Mouse (Mus musculus) C2C12 (cell line): ENCODE measurements at regions not wholly inside any gene's neighbourhood (a gene's known extent, or its start where the extent isn't known, plus 50 kb on each side); places are given as distances from the start of the nearest gene placed in this dataset.

Source experiments
- H3K27me3 ChIP-seq: one replicate; pipeline ENCODE4 v1.6.1; 2011; ENCODE audit not compliant: control insufficient read depth, insufficient read depth, insufficient read length
- H3K36me3 ChIP-seq: one replicate; pipeline ENCODE4 v1.6.1; 2011; ENCODE audit not compliant: control insufficient read depth, insufficient read depth
- H3K4me3 ChIP-seq: one replicate; pipeline ENCODE4 v1.5.1; 2011; ENCODE audit warnings: mild to moderate bottlenecking, control low read depth; ENCODE audit not compliant: poor library complexity, insufficient read depth, severe bottlenecking
- H3K79me2 ChIP-seq: one replicate; pipeline ENCODE4 v1.6.1; 2011; ENCODE audit not compliant: control insufficient read depth, insufficient read depth
- H3K79me3 ChIP-seq: one replicate; pipeline ENCODE4 v1.6.1; 2011; ENCODE audit warnings: low read depth, control low read depth
- H3ac ChIP-seq: one replicate; pipeline ENCODE3; 2011; ENCODE audit warnings: low read depth; ENCODE audit not compliant: control insufficient read depth, insufficient read length
- CEBPB ChIP-seq: IDR thresholded peaks from one replicate; pipeline ENCODE4 v1.6.1; 2011; ENCODE audit warnings: low read depth, mild to moderate bottlenecking, control low read depth, moderate library complexity
- CTCF ChIP-seq: IDR thresholded peaks from one replicate; pipeline ENCODE4 v1.5.1; 2011; ENCODE audit not compliant: control insufficient read depth, insufficient read depth, insufficient read length
- FOSL1 ChIP-seq: IDR thresholded peaks from one replicate; pipeline ENCODE4 v1.8.0; 2011; ENCODE audit warnings: mild to moderate bottlenecking, low read length; ENCODE audit not compliant: poor library complexity, insufficient read depth, severe bottlenecking
- MAX ChIP-seq: IDR thresholded peaks from one replicate; pipeline ENCODE4 v1.6.1; 2011; ENCODE audit warnings: mild to moderate bottlenecking, control low read depth
- MYOD1 ChIP-seq: IDR thresholded peaks from one replicate; pipeline ENCODE4 v1.6.1; 2011; ENCODE audit warnings: low read depth; ENCODE audit not compliant: control insufficient read depth, insufficient read length
- MYOG ChIP-seq: IDR thresholded peaks from one replicate; pipeline ENCODE4 v1.6.1; 2011; ENCODE audit not compliant: control insufficient read depth, insufficient read length; ENCODE audit errors: extremely low read depth
- USF1 ChIP-seq: IDR thresholded peaks from one replicate; pipeline ENCODE4 v1.6.1; 2011; ENCODE audit warnings: low read depth, mild to moderate bottlenecking, control low read depth, moderate library complexity

DNA sequence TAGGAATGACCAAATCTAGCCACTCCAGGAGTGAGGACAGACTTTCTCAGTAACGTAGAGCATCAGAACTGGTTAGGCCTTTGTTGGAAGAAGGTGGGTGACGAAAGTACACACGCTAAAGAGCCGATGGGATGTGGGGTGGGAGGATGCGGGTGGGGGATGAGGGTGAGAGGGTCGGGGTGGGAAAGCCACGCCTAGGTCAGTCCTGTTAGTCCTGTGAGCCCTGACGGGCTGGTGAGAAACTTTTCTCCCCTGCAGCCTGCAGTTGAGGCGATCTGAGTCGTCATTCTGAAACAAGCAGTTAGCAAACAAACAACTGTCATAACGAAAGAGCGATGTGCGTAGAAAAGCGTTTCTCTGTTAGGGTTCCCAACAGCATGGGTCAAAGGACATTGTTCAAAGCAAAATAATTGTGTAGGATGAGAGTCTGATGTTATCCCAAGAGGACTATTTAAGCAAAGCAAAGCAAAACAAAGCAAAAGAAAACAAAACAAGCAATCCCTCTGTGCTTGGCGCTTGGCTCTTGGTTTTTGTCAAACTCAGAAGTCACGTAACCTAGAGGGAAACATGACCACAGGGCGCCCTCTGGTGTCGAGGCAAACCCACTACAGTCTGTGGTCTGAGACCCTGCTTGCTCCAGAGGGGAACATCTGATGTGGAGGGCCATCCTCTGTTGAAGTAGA, 240.2 kb upstream of the Cxcr4 start:
- no peak overlapping the region for H3K4me3 ChIP-seq
- TF ChIP-seq MYOD1 (no peak), CTCF (peak; percentile 86)
- no peaks in the 10 kb centered on the region for H3K36me3 ChIP-seq
- H3K79me2 ChIP-seq: no peaks in the 10 kb centered on the region
- H3K27me3 ChIP-seq: no peaks in the 10 kb centered on the region
- no peak overlapping the region for H3ac ChIP-seq
- no peaks in the 10 kb centered on the region for H3K79me3 ChIP-seq

DNA sequence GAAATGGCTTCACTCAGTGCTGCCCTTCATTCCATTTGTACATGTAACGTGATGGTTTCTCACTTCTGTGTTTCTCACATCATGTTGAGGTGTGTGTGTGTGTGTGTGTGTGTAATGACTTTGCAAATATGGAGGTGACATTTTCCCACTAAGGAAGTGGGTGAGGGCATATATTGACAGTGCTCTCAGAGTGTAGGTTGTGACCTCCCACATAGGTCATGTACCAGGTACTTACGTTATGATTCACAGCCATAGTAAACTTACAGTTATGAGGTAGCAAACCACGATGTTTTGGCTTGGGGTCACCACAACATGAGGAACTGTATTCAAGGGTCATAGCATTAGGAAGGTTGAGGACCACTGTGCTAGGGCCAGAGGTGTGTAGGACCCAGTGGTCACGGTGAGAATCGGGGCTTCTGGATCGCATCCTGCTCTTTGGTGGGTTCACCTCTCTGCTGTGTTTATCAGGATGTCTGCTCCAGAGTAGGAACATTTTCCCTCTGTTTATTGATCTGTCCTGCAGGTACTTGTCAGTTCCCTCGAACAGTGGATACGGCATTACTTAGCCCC, 238.7 kb upstream of the Cxcr4 start:
- Histone ChIP-seq H3ac (no peak overlapping the region), H3K79me2 (no peaks in the 10 kb centered on the region), H3K27me3 (no peaks in the 10 kb centered on the region)

DNA sequence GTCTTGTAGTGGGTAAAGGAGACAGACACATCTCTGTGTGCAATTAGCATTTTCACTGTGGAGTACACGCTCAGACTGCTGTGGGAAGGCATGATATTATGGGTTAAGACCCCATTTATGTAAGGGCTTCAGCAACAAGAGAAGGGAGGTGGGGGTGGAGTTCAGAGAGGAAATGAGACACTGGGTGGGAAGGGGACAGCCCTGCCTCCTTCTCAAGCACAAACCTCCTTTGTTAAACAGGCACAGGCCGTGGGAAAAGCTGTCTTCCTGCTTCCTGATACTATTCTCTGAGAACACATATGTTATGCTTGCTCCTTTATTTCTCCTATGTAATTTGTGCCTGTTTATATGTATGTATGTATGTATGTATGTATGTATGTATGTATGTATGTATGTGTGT, 237.4 kb upstream of the Cxcr4 start:
- TF ChIP-seq FOSL1 (no peak), MAX (no peak), CTCF (no peak), MYOD1 (no peak), CEBPB (no peak), USF1 (no peak), MYOG (no peak)
- H3K36me3 ChIP-seq: no peaks in the 10 kb centered on the region
- no peaks in the 10 kb centered on the region for H3K79me2 ChIP-seq
- no peak overlapping the region for H3K4me3 ChIP-seq
- H3K79me3 ChIP-seq: no peaks in the 10 kb centered on the region
- H3K27me3 ChIP-seq: no peaks in the 10 kb centered on the region
- H3ac ChIP-seq: no peak overlapping the region

More for the DNA sequence above, 238.7 kb upstream of the Cxcr4 start:
- H3K36me3 ChIP-seq: no peaks in the 10 kb centered on the region
- no peaks in the 10 kb centered on the region for H3K79me3 ChIP-seq
- no peak for TF ChIP-seq CEBPB
- no peak for TF ChIP-seq MYOG
- H3K4me3 ChIP-seq: no peak overlapping the region

DNA sequence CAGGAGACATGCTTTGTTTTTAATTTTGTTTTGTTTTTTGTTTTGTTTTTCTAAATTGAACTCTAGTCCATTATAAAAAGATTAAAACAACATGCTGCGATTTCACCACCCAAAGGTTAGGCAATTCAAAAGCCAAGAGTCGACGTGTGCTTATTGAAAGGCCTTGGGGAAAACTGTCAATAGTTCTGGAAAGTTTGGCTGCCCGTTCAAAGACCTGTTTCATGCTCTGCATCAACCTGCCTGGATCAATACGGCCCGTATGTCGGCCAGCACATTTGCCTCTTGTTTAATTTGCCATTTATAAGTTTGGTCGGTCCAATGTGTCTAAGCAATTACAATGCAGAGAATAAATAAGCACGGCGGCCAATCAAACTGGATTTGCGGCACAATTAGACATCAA, 234.3 kb upstream of the Cxcr4 start:
- Histone ChIP-seq H3K79me3 (no peaks in the 10 kb centered on the region), H3K79me2 (no peaks in the 10 kb centered on the region), H3K36me3 (no peaks in the 10 kb centered on the region), H3ac (no peak overlapping the region), H3K27me3 (no peaks in the 10 kb centered on the region), H3K4me3 (no peak overlapping the region)
- TF ChIP-seq MAX (no peak), CEBPB (no peak), MYOD1 (no peak), FOSL1 (no peak), USF1 (no peak), CTCF (no peak), MYOG (no peak)

DNA sequence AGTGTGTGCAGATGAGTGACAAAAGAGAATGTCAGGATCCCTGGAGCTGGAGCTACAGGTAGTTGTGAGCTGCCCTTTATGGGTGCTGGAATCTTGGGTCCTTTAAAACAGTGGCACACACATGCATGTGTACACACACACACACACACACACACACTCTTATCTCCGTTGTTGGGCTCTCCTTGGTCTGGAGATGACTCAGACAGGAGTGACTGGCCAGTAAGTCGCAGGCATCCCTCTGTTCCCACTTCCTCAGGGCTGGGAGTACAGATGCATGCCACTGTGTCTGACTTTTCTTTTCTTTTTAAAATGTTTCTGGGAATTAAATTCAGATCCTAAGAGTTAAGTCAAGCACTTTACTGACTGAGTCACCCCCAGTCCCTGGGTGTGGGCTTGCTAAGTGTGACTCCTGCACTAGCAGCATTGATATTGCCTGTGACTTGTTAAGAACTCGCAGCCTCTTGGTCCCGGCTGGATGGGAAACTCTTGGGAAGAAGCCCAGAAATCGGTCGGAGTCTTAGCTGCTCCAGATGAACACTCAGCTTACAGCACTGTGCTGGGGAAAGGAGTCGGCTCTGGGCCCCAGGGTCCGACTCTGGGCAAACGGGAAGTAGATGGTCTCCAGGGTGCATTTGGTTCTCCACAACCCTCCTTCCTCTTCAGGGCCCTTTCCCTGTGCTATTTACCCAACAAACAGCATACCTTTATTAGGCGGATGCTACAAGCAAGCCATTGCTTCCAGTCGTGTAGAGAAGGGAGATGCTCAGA, 233.0 kb upstream of the Cxcr4 start:
- Histone ChIP-seq H3K79me3 (no peaks in the 10 kb centered on the region), H3K79me2 (no peaks in the 10 kb centered on the region), H3K36me3 (no peaks in the 10 kb centered on the region), H3K4me3 (no peak overlapping the region), H3ac (peak overlapping the region; percentile 19), H3K27me3 (no peaks in the 10 kb centered on the region)
- TF ChIP-seq MYOD1 (no peak), CTCF (no peak), CEBPB (no peak), MAX (peak; percentile 53)

DNA sequence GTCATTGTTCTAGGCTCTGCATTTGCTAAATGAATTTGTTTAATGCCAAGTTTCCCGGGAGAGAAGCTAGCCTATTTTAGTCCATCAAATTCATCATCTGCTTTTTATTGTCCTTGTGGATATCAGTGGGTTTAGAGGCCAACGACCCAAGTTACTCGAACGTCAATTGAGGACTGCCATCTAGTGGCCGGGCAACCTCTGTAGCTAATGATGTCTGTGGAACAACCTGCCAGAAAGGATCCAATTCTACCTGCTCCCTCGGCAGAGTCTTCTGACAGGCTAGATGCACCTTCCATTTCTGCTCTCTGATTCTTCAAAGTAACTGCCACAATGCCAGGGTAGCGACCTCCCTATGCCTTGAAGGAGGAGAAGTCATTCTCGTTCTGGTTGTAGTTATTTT, 232.1 kb upstream of the Cxcr4 start:
- TF ChIP-seq MYOG: no peak
- TF ChIP-seq CTCF: peak; percentile 67
- no peak for TF ChIP-seq USF1
- TF ChIP-seq MYOD1: no peak
- Histone ChIP-seq H3K79me2 (no peaks in the 10 kb centered on the region), H3K27me3 (no peaks in the 10 kb centered on the region), H3ac (no peak overlapping the region), H3K79me3 (no peaks in the 10 kb centered on the region), H3K4me3 (no peak overlapping the region), H3K36me3 (no peaks in the 10 kb centered on the region)
